Mouse (Mus musculus): Measurements from ENCODE around the gene Nudc.

Gene Nudc

DNA sequence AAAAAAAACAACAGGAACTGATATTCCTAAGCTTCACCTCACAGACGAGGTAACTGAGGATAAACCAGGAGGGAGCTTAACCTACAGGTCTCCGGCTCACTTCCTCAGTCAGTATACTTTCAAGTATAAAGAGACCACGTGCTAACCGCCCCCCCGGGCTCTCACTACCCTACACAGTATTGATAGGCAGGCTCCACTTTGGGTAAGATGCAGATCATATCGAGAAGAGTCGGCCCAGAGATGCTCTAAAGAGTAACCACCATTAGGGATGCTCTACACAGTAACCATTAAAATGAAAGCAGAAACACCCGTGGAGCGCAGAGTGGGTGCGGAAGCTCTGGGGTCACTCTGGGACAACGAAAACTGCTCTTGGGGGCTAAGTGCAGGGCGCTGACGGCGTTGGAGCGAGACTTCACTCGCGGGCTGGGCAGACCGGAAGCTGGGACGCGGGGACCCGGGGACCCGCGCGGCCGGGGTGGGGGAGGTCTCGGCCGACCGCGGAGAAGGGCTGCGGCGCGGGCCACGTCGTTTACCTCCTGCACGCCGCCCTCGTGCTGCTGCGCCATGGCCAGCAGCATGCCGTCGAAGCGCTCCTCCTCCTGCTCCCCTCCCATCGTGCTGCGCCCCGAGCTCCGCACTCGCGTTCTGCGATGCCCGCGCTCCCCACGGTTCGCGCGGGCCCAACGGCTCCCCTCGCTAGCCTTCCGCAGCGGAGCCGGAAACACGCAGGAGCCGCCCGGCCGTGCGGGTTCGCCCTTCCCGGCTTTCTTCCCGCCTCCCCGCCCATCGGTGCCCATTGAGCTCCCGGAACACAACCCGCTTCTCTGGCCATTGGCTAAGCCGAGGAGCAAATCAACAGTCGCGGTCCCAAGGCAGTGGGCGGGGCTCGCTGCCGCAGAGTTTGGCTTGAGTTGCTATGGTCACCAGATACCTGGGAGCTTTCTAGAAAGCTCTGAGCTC, at the start of gene Nudc:
Gene Nudc, minus strand, starts transcription at position 725 of the 960 bp plus-strand sequence.
- peak; percentile 90 for DNase-seq (ENCODE audit: extremely low read depth, low read depth)

DNA sequence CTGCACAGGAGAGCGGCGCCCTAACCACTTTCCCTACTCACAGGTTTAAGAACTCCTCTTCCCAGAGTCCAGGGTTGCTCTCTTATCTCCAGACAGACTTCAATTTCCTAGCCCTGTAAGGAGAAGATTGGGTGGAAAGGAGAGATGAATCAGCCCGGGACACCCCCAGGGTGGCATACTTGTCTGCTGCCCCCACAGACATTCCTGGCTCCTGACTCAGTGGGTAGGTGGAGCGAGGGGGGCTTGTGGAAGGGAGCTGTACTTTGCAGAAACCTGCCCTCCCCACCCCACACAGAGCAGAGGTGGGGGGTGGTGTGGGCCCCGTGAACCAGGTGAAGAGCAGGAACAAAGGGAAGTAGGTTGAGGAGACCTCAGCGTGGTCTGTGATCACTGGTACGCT, 49.7 kb upstream of the Nudc start:
- no peak for DNase-seq (ENCODE audit: extremely low read depth, low read depth)

DNA sequence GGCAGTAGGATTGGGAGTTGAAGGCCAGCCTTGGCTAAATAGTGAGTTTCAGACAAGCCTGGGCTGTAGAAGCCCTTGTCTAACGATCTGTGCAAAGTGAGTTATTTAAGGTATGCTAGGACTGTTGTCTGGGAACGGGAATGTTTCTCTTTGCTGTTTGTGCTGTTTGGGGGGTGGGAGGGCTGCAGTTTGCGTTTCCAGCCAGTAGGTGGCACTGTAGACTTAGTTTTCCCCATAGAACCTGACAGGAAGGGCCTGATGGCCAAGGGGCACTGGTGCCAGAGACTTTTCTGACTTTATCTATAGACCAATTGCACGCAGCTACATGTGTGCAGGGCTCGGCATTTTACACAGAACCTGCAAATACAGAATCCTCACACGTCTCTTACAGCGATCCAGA, 46.8 kb upstream of the Nudc start:
- DNase-seq (ENCODE audit: extremely low read depth, low read depth) = no peak

DNA sequence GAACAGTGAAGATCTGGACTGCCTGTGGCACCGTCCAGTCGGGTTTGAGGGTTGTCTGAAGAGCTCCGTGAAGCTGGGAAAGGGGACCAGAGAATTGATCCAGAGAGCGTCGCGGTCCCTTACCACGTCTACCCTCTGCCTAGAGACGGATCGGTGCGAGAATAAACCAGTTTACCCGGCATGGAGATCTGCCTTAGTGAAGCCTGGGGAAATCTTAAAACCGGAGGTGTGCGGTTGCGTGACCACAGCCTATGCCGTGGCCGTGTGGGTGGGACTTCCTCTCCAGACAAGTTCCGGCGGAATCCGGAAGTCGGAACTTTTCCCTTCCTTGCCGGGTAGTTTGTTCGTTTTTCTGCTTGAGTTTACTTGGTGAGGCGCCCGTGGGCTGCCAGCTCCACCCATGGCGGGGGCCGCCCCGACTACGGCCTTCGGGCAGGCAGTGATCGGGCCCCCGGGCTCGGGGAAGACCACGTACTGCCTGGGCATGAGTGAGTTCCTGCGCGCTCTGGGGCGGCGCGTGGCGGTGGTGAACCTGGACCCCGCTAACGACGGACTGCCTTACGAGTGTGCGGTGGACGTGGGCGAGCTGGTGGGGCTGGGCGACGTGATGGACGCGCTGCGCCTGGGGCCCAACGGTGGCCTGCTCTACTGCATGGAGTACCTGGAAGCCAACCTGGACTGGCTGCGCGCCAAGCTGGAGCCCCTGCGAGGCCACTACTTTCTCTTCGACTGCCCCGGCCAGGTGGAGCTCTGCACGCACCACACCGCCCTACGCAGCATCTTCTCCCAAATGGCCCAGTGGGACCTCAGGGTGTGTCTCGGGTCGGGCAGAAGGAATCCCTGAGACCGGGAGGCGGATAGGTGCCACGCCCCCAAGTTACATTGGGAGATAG, 38.5 kb upstream of the Nudc start, which contains the start of gene Gpn2:
Gene Gpn2, plus strand, starts transcription at position 304 of the 893 bp plus-strand sequence.
- DNase-seq (ENCODE audit: extremely low read depth, low read depth) = peak; percentile 80

DNA sequence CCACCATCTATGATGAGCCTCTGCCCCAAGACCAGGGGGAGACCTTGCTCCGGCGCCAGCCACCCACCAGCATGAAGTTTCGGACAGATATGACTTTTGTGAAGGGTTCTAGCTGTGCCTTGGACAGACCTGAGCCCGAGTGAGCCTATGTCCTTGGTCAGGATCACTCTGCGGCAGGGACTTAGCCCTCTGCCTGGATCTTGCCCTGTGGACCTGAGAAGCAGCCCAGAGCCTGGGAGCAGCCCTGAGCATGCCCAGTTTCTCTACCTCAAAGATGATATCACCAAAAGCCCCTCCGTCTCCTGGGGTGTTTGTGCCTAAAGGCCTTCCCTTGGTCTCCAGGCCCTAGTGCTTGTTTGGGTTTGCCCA, 37.9 kb upstream of the Nudc start:
- peak; percentile 17 for DNase-seq (ENCODE audit: extremely low read depth, low read depth)

DNA sequence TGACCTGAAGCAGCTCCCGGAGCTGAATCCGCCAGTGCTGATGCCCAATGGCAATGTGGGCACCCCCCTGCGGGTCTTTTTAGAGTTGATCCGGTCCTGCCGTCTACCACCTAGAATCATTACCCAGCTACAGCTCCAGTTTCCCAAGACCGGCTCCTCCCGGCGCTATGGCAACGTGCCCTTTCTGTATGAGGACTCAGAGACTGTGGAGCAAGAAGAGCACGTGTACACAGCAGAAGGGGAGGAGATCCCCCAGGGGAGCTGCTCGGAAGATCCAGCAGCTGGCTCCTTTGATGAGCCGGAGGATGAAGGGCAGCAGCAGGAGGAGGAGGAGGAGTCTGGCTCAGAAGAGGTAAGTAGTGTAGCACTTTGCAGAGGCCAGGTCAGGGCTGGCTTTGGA, 32.2 kb upstream of the Nudc start:
- no peak for DNase-seq (ENCODE audit: extremely low read depth, low read depth)

DNA sequence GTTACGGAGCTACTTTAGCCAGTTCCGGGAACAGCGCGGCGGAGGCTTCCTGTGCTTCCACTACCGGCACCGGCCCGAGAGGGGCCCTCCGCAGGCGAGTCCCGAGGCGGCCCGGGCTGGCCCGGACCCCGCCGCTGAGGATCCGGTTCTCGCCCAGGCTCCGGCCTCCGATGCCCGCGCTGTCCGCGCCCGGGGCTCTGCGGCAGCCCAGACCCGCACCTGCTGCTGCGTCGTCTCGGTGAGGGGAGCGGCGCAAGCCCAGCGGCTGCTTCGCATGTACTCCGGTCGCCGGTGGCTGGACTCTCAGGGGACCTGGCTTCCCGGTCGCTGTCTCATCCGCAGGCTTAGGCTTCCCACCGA, 29.0 kb upstream of the Nudc start:
- no peak for DNase-seq (ENCODE audit: extremely low read depth, low read depth)

DNA sequence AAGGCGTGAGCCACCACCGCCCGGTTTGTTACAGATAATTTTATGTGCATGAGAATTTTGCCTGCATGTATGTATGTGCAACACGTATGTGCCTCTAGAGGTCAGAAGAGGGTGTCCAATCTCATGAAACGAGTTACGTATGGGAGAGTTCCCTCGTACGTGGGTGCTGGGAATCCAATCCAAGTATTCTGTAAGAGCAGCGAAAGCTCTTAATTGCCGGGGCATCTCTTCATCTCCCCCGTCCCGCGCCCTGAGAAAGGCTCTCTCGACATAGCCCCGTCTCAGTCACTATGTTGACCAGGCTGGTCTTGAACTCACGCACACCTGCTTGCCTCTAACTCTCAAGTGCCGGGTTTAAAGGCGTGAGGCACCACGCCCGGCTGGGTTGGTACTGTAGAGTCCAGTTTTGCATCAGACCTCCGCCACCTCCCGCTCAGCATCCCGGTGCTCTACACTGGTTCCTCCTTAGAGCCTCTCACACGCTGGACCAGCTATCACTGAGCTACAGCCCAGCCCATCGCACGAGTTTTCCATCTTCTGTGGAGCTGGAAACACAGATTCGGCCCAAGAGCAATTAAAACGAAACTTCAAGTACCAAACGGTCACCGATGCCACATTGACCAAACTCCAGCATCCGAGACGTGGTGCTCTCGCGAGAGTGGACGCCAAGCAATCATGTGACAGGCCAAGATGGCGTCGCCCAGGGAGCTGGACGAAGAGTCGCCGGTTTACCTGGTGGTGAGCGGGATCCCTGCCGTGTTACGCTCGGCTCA, 28.5 kb upstream of the Nudc start, which contains the start of gene Gpatch3:
Gene Gpatch3, plus strand, starts transcription at position 676 of the 773 bp plus-strand sequence.
- DNase-seq (ENCODE audit: extremely low read depth, low read depth) = peak; percentile 83

DNA sequence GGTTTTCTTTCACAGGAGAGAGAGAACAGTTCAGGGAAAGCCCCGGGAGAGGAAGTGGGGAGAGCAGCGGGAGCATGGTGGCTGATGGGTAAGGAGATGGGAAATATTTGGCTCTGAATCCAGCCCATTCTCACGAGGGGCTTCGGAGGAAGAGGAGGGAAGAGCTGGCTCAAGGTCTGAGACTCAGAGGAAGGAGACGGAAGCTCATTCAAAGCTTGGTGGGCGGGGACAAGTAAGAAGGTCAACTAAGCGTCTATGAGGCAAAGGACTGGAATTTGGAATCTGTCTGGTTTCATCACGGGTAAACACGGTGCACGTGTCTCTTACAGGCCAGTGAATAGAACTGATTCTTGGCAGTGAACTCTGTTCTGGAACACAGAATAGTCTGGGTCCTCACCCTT, 24.3 kb upstream of the Nudc start:
- no peak for DNase-seq (ENCODE audit: extremely low read depth, low read depth)

DNA sequence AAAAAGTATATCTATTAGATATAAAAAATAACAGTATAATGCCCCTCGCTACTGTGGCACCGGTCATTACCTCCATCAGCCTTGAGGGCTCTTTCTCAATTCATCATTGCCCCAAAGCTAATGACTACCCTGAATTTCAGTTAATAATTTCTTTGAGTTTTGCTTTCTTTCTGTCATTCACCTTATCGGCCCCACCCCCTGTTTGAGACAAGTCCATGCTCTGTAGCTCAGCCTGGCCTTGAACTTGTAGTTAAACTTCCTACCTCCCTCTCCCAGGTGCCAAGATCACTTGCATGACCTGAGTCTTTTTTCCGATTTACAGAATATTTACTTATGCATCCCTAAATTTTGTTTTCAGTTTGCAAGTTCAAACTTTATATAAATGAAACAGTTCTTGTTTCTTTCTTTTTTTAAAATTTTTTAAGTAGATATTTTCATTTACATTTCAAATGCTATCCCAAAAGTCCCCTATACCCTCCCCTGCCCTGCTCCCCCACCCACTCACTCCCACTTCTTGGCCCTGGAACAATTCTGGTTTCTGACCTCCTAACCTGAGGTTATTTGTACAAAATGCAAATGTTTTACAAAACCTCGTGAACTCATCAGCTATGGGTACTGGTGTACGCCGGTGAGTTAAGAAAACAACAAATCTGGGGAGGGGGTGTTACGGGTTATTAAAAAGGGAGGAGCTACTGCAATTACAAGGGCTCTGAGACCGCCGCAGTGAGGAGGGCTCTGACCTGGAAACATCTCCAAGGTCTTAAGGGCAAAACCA, 23.7 kb upstream of the Nudc start:
- no peak for DNase-seq (ENCODE audit: extremely low read depth, low read depth)

DNA sequence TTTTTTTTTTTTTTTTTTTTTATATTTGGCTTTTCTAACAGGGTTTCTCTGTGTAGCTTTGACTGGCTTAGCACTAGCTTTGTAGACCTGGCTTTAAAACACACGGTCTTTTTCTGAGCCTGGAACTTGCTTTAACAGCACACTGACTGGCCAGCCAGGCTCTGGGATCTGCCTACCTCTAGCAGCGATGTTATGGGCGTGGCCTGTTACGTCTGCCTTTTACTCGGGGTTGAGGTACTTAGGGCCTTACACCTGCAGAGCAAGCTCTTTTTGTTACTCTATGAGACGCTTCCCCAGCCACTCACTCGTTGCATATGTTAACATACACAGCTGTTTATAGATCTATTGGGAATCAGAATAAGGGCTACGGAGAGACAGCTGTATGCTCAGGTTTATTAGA, 21.5 kb upstream of the Nudc start:
- no peak for DNase-seq (ENCODE audit: extremely low read depth, low read depth)

DNA sequence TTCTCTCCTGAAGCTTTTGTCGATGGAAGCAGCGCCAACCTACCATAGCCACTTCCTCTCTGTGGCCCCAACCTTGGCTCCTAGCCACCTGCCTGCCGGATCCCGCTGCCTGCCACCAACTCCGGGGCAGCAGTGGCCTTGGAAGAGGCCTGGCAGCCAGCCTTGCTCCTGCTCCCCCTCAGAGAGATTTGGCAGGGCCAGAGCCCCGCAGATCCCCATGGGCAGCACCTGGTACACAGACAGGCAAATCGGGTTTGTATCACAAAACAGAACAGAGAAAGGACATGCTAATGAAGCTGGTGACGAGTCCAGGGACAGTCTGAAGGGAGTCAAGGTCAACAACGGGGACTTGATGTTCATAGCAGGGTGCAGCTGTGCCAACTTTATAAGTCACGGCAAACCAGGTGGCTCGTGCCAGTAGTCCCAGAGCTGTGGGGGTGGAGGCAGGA, 17.4 kb upstream of the Nudc start:
- DNase-seq (ENCODE audit: extremely low read depth, low read depth) = no peak

DNA sequence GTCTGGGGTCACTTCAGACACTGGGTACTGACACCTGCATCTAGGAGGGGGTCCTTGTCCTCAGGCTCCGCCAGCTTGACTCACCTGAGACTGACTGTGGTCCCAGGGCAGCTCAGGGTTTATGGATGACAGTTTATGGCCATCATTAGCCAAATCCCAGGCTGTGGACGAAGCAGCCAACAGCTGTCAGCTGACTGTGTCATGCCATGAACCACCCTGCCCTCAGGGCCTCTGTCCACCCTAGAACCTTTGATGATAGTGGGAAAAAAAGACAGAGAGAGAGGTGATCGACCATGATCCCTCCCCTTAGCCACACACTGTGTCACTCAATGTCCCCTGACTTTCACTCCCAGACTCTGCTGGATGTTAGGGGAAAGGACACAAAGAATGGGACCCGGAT, 15.8 kb upstream of the Nudc start:
- no peak for DNase-seq (ENCODE audit: extremely low read depth, low read depth)

DNA sequence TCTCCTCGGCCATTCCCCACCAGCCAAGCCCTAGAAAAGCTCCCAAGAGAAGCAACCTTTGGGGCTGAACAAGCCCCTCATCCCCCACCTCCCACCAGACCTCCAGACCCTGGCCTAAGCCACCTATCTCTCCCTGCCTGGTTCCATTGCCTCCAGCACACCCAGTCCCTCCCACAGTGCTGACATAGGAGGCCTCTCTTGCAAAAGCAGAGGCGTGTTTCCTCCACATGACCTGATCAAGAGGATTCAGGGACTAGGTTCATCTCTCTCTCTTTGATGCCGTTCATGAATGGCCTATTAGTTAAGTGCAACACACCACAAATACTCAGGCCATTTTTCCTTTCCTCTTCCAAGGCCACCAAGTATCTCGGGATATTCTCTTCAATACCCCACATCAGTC, 14.1 kb upstream of the Nudc start:
- no peak for DNase-seq (ENCODE audit: extremely low read depth, low read depth)

DNA sequence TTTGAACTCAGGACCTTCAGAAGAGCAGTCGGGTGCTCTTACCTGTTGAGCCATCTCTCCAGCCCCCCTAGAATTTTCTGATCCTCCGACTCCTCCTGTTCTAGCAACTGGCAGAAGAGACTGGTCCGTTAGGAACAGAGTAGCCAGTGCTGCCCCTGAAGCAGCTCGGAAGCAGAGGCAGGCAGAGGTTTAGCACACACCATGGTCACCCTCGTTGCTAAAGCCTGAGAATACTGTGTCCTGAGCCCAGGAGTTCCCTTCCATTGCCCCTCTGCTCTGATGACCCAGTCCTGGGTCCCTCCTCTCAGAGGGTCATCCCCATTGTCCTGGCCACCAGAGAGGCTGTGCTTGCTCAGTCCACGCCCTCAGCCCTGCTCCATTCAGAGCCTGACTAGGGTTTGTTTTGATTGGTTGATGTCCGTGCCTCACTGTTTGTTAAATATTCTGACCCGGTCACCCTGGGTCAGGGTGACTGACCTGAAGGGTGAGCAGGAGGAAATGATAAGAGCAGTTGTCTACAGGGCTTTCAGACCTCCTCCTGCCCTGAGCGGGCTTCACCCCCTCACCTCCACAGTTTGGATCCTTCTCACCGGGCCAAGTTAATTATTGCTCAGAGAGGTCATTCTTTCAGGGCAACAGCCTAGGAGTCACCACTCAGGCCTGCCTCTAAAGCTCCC, 11.4 kb upstream of the Nudc start:
- DNase-seq (ENCODE audit: extremely low read depth, low read depth) = no peak

DNA sequence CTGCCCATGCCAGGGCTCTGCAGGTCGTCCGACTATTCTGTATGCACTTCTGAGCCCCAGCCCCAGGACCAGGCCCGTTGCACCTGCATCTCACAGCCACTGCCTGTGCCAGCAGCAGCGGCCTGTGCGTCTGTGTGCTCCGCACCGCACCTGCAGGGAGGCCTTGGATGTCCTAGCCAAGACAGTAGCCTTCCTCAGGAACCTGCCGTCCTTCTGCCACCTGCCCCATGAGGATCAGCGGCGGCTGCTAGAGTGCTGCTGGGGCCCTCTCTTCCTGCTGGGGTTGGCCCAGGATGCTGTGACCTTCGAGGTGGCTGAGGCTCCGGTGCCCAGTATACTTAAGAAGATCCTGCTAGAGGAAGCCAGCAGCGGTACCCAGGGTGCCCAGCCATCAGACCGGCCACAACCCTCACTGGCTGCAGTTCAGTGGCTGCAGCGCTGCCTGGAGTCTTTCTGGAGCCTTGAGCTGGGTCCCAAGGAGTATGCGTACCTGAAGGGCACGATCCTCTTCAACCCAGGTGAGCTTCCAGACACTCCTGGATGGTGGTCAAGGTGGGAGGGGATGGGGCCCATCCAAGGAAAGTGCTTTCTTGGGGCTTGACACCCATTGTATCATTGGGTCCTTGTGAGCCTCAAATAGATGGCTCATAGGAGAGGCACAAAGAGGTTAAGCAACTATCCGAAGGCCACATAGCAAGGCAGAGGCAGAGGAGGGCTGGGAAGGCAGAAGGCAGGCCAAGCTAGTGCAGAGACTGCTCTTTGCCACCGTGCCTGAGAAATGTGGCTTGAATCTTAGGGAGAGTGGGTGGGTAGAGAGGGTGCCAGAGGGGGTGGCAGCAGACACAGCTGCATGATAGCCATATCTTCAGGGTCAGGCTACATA, 7.9 kb upstream of the Nudc start:
- DNase-seq (ENCODE audit: extremely low read depth, low read depth) = no peak

DNA sequence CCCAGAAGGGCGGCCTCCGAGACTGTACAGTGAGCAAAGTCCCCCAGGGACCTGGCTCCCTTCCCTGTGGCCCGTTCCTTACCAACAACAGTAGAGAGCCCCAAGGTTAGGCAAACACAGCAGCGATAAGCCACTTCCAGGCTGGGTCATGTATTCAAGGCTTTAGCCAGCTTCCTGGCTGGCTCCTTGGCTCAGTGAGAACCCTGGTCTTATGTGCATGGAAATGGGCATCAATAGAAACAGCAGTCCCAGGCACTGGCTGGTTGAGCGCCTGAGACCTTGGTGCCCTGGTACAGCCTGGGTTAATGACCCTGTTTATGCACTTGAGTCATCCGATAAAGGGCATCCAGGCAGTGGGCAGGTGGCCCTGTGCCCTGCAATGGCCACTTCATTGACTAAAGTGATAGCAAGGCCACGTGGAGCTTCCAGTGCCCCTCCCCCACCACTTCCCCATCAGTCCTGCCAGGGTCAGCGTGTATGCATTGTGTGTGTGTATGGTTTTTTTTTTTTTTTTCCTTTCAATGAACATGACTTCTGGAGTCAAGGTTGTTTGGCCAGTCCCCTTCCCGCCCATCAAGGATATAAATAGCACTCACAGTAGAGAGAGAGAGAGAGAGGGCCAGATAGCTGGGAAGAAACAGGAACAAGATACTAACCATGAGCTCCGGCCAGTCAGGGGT, 7.1 kb upstream of the Nudc start, which contains the start of gene Nr0b2:
Gene Nr0b2, plus strand, starts transcription at position 609 of the 680 bp plus-strand sequence.
- DNase-seq (ENCODE audit: extremely low read depth, low read depth) = peak; percentile 20

DNA sequence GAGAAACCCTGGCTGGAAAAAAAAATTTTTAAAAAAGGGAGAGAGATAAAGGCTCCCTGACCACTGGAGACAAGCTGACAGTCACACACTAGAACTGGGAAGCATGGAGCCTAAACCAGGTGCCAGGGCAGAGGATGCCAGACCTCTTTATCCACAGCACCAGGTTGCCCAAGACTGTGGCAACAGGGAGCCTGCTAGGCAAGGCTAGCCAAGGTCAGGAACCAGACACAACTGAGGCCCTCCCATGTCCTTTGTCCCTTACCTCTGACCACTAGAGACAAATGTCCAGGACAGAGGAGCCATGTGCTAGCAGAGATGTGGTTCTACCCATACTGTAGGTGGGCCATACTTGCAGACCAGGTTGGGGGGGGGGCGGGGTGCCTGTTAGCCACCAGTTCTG, 6.2 kb upstream of the Nudc start:
- no peak for DNase-seq (ENCODE audit: extremely low read depth, low read depth)

All from MEL-GATA-1-ER (cell line).